Mouse (Mus musculus): ENCODE results near the gene Tub. TPM values are rescaled to one million over a fixed set of nuclear protein-coding genes. Genes with fewer than 3 reads are reported as not detected.

Gene Tub
- polyA plus RNA-seq, 1 experiment: not detected

Other genes starting within 250 kb of the Tub start
- not detected in 2 replicates for gene Olfr512, start 237.0 kb upstream of the Tub start, polyA plus RNA-seq (2012; ENCODE audit: insufficient read depth, insufficient read length, missing spikeins)
- gene Olfr513, start 199.4 kb upstream of the Tub start, polyA plus RNA-seq (2012; ENCODE audit: insufficient read depth, insufficient read length, missing spikeins): not detected in 2 replicates
- gene Olfr514, start 124.3 kb upstream of the Tub start, polyA plus RNA-seq (2012; ENCODE audit: insufficient read depth, insufficient read length, missing spikeins): not detected in 2 replicates
- gene Olfr516, start 99.8 kb upstream of the Tub start, polyA plus RNA-seq (2012; ENCODE audit: insufficient read depth, insufficient read length, missing spikeins): not detected in 2 replicates
- gene Olfr517, start 78.0 kb upstream of the Tub start, polyA plus RNA-seq (2012; ENCODE audit: insufficient read depth, insufficient read length, missing spikeins): not detected in 2 replicates
- not detected in 2 replicates for gene Olfr518, start 65.3 kb upstream of the Tub start, polyA plus RNA-seq (2012; ENCODE audit: insufficient read depth, insufficient read length, missing spikeins)
- not detected in 2 replicates for gene Olfr519, start 55.9 kb upstream of the Tub start, polyA plus RNA-seq (2012; ENCODE audit: insufficient read depth, insufficient read length, missing spikeins)
- gene Nlrp10, start 20.2 kb upstream of the Tub start, polyA plus RNA-seq (2012; ENCODE audit: insufficient read depth, insufficient read length, missing spikeins): not detected in 2 replicates
- 62.9 and 67.8 TPM in 2 replicates for gene Eif3f, start 15.9 kb upstream of the Tub start, polyA plus RNA-seq (2012; ENCODE audit: insufficient read depth, insufficient read length, missing spikeins)
- 5.3 and 7.8 TPM in 2 replicates for gene Ric3, start 133.0 kb downstream of the Tub start, polyA plus RNA-seq (2012; ENCODE audit: insufficient read depth, insufficient read length, missing spikeins)
- 18.5 and 30.3 TPM in 2 replicates for gene Lmo1, start 224.9 kb downstream of the Tub start, polyA plus RNA-seq (2012; ENCODE audit: insufficient read depth, insufficient read length, missing spikeins)